Mouse (Mus musculus): ENCODE data around the gene Rpl23. TPM values are rescaled to one million over a fixed set of nuclear protein-coding genes. Genes with fewer than 3 reads are reported as not detected.

The Rpl23 gene
- polyA plus RNA-seq, 1 experiment from 2014 or later = 428 TPM

Small RNA genes within 50 kb of the gene (microRNA-seq; reads per million reads assigned to microRNA genes)
- gene Mir8102 = not detected

Other genes with a start within 250 kb of the Rpl23 start
- 1.0 and 1.1 TPM in 2 replicates for gene Srcin1, start 206.3 kb downstream of the Rpl23 start, polyA plus RNA-seq (2015; fragmentation: Nextera tagmentation; extraction: Ambion mirVana)
- 2.3 and 2.5 TPM in 2 replicates for gene Epop, start 152.7 kb downstream of the Rpl23 start, polyA plus RNA-seq (2015; fragmentation: Nextera tagmentation; extraction: Ambion mirVana)
- 4.1 and 5.5 TPM in 2 replicates for gene Mllt6, start 119.0 kb downstream of the Rpl23 start, polyA plus RNA-seq (2015; fragmentation: Nextera tagmentation; extraction: Ambion mirVana)
- gene Cisd3, start 96.6 kb downstream of the Rpl23 start, polyA plus RNA-seq (2015; fragmentation: Nextera tagmentation; extraction: Ambion mirVana) = 47.3 and 53.1 TPM in 2 replicates
- 12.3 and 16.3 TPM in 2 replicates for gene Pcgf2, start 81.9 kb downstream of the Rpl23 start, polyA plus RNA-seq (2015; fragmentation: Nextera tagmentation; extraction: Ambion mirVana)
- gene Psmb3, start 79.0 kb downstream of the Rpl23 start, polyA plus RNA-seq (2015; fragmentation: Nextera tagmentation; extraction: Ambion mirVana) = 478 and 503 TPM in 2 replicates
- 1.7 and 1.8 TPM in 2 replicates for gene Pip4k2b, start 37.7 kb downstream of the Rpl23 start, polyA plus RNA-seq (2015; fragmentation: Nextera tagmentation; extraction: Ambion mirVana)
- 15.1 and 18.4 TPM in 2 replicates for gene Cwc25, start 15.9 kb downstream of the Rpl23 start, polyA plus RNA-seq (2015; fragmentation: Nextera tagmentation; extraction: Ambion mirVana)
- 0.27 and 0.31 TPM in 2 replicates for gene 1700001P01Rik, start 6.5 kb downstream of the Rpl23 start, polyA plus RNA-seq (2015; fragmentation: Nextera tagmentation; extraction: Ambion mirVana)
- gene Lasp1, start 16.6 kb upstream of the Rpl23 start, polyA plus RNA-seq (2015; fragmentation: Nextera tagmentation; extraction: Ambion mirVana) = 133 TPM in 2 replicates
- gene B230217C12Rik, start 58.3 kb upstream of the Rpl23 start, polyA plus RNA-seq (2015; fragmentation: Nextera tagmentation; extraction: Ambion mirVana) = 4.3 and 6.7 TPM in 2 replicates
- gene Fbxo47, start 101.7 kb upstream of the Rpl23 start, polyA plus RNA-seq (2015; fragmentation: Nextera tagmentation; extraction: Ambion mirVana) = 0.45 and 0.46 TPM in 2 replicates
- 1.8 and 2.3 TPM in 2 replicates for gene Plxdc1, start 204.0 kb upstream of the Rpl23 start, polyA plus RNA-seq (2015; fragmentation: Nextera tagmentation; extraction: Ambion mirVana)
- 7.3 and 7.4 TPM in 2 replicates for gene Arl5c, start 213.7 kb upstream of the Rpl23 start, polyA plus RNA-seq (2015; fragmentation: Nextera tagmentation; extraction: Ambion mirVana)
- gene Cacnb1, start 240.6 kb upstream of the Rpl23 start, polyA plus RNA-seq (2015; fragmentation: Nextera tagmentation; extraction: Ambion mirVana) = 12.8 TPM in 2 replicates
- gene Rpl19, start 244.3 kb upstream of the Rpl23 start, polyA plus RNA-seq (2015; fragmentation: Nextera tagmentation; extraction: Ambion mirVana) = 950 and 1,086 TPM in 2 replicates

Data from kidney, embryonic 16.5 days (tissue).